Mouse (Mus musculus) thymus, adult 2 months (tissue): ENCODE data around the gene Col18a1.

Experiments used
- CTCF ChIP-seq: fragments of 200-500 bp; IDR thresholded peaks from 2 replicates; pipeline ENCODE4 v1.5.1; 2012; ENCODE audit warnings: mild to moderate bottlenecking, control low read depth, low read length, moderate library complexity, borderline replicate concordance; ENCODE audit not compliant: control insufficient read depth, poor library complexity, insufficient read depth; ENCODE audit errors: extremely low read depth
- POLR2A ChIP-seq: fragments of 200-500 bp; IDR thresholded peaks from 2 replicates; pipeline ENCODE4 v1.6.1; 2012; ENCODE audit warnings: mild to moderate bottlenecking, low read length, control low read depth, moderate library complexity; ENCODE audit not compliant: control insufficient read depth, poor library complexity, insufficient read depth; ENCODE audit errors: extremely low read depth

DNA sequence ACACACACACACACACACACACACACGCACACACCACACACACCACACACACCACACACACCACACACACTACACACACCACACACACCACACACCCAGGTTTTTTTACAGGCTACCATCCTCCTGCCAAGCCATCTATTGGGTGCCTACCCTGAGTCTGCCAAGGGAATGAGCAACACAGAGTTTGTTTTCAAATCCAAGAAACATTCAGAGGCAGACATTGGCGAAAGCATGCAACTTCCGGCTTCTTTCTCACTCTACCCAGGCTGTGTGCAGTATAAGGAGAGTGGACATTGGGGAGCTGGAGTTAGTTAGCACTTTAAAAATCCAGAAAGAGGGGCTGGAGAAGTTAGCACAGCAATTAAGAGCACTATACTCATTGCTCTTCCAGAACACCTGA lies 157.7 kb downstream of the Col18a1 start:
- TF ChIP-seq CTCF = no peak
- no peak for TF ChIP-seq POLR2A
